Comparison of ENCODE assay signal across 8 mouse cellular contexts in genomic region chr7:142967884-142968808, GRCm38 (mm10). TPM values are rescaled to one million over a fixed set of nuclear protein-coding genes. Genes with fewer than 3 reads are reported as not detected.
DNase-seq lines count a peak whose midpoint lies in the region; ATAC-seq lines count a peak whose summit lies in the region.

No protein-coding gene starts in this region.

- peak overlapping the region; percentile 48 for H3K27ac ChIP-seq in embryonic facial prominence, embryonic 15.5 days (replicated peaks)

- H3K4me2 ChIP-seq in embryonic facial prominence, embryonic 15.5 days (replicated peaks), result peak overlapping the region; percentile 97

- under 1% methylated on average over 90 of the region's 90 CpGs for WGBS in embryonic facial prominence, embryonic 15.5 days

- peaks cover 89% of the 10 kb centered on the region for H3K27me3 ChIP-seq in embryonic facial prominence, embryonic 15.5 days

- peak; percentile 38 for DNase-seq in layer of hippocampus, adult 11-12 months (ENCODE audit: low spot score)
- DNase-seq in layer of hippocampus, adult 9-10 months (ENCODE audit: low spot score), result no peak
- DNase-seq in left cerebral cortex, adult 11 months (ENCODE audit: low spot score), result peak; percentile 17
- DNase-seq in lung, postnatal 14 days, result peak; percentile 62
- DNase-seq in retina, embryonic 14.5 days (ENCODE audit: low spot score), result peak; percentile 68
- peak; percentile 44 for DNase-seq in urinary bladder, postnatal 25 days (ENCODE audit: low spot score)

- H3K9ac ChIP-seq in embryonic facial prominence, embryonic 15.5 days, result peak overlapping the region; percentile 45; the same call in 1 of the 2 replicates

- H3K36me3 ChIP-seq in embryonic facial prominence, embryonic 15.5 days, result no peaks in the 10 kb centered on the region

- peaks cover 25% of the 10 kb centered on the region for H3K4me1 ChIP-seq in embryonic facial prominence, embryonic 15.5 days

- ATAC-seq in embryonic facial prominence, embryonic 15.5 days (ENCODE audit: insufficient number of reproducible peaks, low FRiP score, low TSS enrichment, low read depth), result peak; percentile 40; the same call in 1 of the 2 replicates
- peak; percentile 44 to 46; a peak in 3 of 4 replicates for ATAC-seq in hematopoietic stem cell, adult 5-6 weeks (replicated peaks in 1 of 2; ENCODE audit: insufficient read depth in 1 of 2, low FRiP score in 2 of 2, low TSS enrichment in 1 of 2, low read depth in 1 of 2, poor library complexity in 2 of 2, severe bottlenecking in 2 of 2)

- H3K4me3 ChIP-seq in embryonic facial prominence, embryonic 15.5 days (replicated peaks), result peak overlapping the region; percentile 50

- no peaks in the 10 kb centered on the region for H3K9me3 ChIP-seq in embryonic facial prominence, embryonic 15.5 days (replicated peaks)

RNA-seq across cellular contexts. Expression of gene Ascl2, which starts 0.9 kb away (rescaled TPM):
- polyA plus RNA-seq in embryonic facial prominence, embryonic 15.5 days (2015; fragmentation: Nextera tagmentation; extraction: Ambion mirVana), result 2.0 and 2.1 TPM in 2 replicates
- not detected in 2 replicates for total RNA-seq in hematopoietic stem cell, adult 5-6 weeks (2017)

RNA-seq across cellular contexts. Expression of gene Tspan32, which starts 36.7 kb away (rescaled TPM):
- polyA plus RNA-seq in embryonic facial prominence, embryonic 15.5 days (2015; fragmentation: Nextera tagmentation; extraction: Ambion mirVana), result 4.5 and 4.9 TPM in 2 replicates
- total RNA-seq in hematopoietic stem cell, adult 5-6 weeks (2017), result 102 and 164 TPM in 2 replicates

RNA-seq across cellular contexts. Expression of gene Th, which starts 37.2 kb away (rescaled TPM):
- polyA plus RNA-seq in embryonic facial prominence, embryonic 15.5 days (2015; fragmentation: Nextera tagmentation; extraction: Ambion mirVana), result 0.57 and 1.1 TPM in 2 replicates
- not detected in 2 replicates for total RNA-seq in hematopoietic stem cell, adult 5-6 weeks (2017)
